Mouse (Mus musculus) thymus, adult 2 months (tissue): ENCODE results near the gene Dchs1.

Experiments used
- CTCF ChIP-seq: fragments of 200-500 bp; IDR thresholded peaks from 2 replicates; pipeline ENCODE4 v1.5.1; 2012; ENCODE audit warnings: mild to moderate bottlenecking, control low read depth, low read length, moderate library complexity, borderline replicate concordance; ENCODE audit not compliant: control insufficient read depth, poor library complexity, insufficient read depth; ENCODE audit errors: extremely low read depth
- POLR2A ChIP-seq: fragments of 200-500 bp; IDR thresholded peaks from 2 replicates; pipeline ENCODE4 v1.6.1; 2012; ENCODE audit warnings: mild to moderate bottlenecking, low read length, control low read depth, moderate library complexity; ENCODE audit not compliant: control insufficient read depth, poor library complexity, insufficient read depth; ENCODE audit errors: extremely low read depth

DNA sequence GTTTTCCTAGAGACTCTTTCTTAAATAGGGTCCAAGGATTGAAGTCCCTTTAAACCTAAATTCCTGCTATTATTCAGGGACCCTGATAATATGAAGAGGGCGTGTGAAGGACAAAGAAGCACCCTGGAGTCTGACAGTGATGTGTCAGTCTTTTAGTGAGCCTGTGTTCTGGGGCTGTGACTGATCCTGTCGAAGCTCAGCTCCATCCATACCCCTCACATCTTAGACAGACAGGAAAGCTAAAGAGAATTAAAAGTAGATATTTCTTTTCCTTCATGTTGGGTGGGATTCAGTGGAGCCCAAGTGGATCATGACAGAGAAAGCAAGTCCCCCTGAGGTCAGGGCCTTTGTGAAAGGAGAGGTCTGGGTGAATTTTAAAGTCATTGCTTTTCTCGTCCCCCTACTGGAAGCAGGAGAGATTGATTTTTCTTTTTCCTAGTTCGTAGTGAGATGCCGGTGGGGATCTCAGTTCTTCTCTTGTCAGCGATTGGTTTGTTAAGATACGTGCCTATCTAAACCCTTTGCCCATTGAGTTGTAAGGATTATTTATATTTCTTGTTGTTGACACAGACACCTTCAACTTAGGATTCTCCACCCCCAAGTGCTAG is 8.4 kb upstream of the Dchs1 start:
- TF ChIP-seq CTCF (no peak), POLR2A (no peak)
